Mouse (Mus musculus) spleen, postnatal 10 days (tissue): ENCODE data around the gene Atp9a.

Experiments
- DNase-seq, 2 experiments: peaks; one replicate each; pipeline ENCODE4 v3.0.0; 2021 to 2022; ENCODE audit warnings: low spot score in 2 of 2

Gene Atp9a

DNA sequence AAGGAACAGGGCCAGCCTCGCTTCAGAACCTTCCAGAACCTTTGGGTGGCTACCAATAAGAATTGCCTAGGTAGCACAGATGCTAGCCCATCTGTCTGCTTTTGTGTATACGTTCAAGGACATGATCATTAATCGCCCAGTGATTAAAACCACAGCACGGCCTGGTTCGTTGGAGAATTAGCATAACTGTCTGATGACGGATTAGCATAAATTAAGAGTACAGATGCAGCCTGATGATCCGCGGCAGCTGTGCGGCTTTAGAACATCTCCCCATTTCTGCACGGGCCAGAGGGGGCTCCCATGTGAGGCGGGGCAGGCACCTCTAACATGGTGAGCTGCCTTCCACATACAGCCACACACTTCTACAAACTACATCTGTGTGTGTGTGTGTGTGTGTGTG lies 100.0 kb downstream of the Atp9a start:
- DNase-seq, result no peak

DNA sequence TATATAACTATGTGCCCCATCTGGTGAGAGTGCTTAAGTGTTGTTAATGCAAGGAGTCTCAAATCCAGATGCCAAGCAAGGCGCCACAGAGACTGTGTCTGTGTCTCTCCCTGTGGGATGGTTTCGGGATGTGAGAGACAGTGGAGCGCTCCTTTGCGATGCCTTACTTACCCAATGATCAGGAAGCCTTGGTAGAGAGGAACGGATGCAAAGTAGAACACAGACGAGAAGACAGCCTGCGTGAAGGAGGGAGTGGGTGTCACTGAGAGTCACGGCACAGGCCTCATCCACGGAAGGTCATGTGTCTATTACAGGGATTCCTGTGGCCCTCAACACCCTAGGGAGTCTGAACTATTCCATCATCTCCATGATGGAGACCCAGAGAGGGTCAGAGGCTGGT lies 101.7 kb downstream of the Atp9a start:
- no peak for DNase-seq

DNA sequence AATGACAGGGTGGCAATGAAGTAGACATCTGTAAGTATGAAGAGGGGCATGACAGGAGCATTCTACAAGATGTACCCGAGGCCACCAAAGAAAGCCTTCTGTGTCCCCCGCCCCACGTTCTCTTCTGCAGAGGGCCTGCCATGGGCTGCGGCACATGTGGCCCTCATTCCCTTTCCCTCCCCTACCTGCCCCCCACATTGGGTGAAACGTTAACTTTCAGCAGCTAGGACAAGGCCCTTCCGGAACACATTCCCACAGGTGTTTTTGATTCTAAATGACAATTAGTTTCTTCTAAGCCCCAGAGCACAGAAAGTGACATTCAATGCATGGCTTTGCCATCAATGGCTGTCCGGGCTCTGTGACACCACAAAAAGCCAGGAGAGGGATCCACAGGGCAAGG lies 107.3 kb downstream of the Atp9a start:
- no peak for DNase-seq

DNA sequence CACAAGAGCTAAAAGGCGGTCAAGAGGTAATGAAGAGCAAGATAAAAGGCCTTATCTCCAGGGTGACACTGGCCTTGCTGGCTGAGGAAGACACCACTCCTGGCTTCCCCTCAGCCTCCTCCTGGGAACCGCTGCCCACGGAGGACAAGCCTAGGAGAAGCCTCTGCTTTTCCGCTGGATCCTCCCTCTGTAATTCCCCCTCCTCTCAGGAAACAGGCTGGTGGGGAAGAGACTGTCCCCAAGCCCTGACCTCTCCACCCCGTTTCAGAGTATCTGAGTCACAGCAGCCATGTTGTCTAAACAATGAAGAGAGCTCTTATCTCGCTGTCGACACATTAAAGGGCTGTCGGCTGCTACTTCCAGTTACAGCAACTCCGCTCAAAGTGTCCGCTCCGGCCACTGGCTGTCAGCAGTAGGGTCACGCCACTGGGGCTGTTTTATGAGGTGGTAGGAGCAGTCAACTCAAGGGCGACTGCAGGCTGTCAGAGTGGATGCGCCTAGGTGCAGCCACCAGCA lies 108.8 kb downstream of the Atp9a start:
- DNase-seq, result no peak

DNA sequence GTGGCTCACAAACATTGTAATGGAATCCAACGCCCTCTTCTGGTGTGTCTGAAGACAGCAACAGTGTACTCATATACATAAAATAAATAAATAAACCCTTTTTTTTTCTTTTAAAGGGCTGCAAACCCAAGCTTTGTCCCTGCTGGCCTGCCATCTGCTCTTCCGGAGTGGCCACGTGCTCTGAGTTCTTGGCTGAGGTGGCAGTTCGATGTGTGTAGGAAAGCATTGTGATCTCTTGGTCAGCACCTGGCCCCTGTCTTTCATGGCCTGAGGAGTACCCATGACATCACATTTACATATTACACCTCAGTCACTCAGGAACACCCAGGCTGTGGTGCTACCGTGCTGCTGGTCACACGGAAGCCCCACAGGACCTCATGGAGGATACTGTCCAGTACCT lies 109.7 kb downstream of the Atp9a start:
- no peak for DNase-seq

DNA sequence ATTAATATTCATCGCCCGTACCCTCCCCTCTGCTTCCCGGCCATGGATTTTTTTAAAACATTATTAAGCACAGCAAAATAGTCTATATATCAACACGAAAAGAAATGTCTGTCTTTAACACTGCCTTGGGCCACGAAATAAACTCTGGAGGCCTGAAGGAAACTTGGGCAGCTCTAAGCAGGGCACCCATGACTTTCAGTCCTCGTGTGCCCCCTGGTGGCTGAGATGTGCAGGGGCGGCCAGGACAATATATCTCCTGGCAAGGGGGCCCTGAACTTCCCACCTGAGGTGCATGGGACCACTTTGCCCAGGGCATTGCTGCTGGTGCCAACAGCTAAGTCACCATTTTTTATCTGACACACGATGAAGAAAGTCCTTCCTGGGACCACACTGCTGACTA lies 113.4 kb downstream of the Atp9a start:
- peak; percentile 56 to 82 for DNase-seq

DNA sequence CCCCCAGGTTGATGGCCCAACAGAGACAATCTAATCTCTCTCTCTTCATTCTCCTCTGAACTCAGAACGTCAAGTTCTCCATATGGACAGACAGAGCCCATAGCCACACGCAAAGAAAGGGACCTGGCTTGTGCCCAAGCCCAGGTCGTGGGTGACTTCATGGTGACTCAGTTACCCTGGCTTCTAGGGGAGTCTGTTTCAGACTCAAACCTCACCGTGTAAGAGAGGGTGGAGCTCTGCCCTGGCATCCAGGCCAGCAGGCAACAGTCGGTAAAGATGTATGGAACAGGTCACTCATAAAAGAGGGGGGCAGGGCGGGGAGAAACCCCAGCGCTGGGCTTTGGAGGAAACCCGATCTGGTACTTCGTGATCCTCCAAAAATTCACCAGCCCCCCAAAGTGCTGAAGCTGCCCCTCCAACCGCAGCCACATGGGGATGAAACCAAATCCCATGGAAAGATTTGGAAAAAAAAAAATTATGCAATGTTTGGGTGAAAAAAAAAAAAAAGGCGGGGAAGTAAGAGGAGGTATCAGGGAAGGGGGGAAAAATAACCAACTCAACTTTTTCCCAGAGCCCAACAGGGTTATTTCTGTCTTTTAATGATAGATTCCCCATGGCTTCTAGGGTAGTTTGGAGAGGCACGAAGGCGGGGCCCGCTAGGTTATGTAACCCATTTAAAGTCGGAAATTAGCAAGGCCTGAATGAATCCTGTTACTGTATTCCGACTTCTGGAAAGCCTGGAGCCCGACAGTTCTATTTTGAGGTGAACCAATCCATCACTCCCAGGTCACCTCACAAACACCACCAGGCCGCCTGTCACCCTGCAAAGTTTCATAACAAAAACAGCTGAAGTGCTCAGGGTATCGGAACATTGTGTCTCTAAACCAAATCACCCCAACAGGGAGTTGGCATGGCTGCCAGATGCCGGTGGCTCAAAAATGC lies 114.1 kb downstream of the Atp9a start:
- no peak for DNase-seq

DNA sequence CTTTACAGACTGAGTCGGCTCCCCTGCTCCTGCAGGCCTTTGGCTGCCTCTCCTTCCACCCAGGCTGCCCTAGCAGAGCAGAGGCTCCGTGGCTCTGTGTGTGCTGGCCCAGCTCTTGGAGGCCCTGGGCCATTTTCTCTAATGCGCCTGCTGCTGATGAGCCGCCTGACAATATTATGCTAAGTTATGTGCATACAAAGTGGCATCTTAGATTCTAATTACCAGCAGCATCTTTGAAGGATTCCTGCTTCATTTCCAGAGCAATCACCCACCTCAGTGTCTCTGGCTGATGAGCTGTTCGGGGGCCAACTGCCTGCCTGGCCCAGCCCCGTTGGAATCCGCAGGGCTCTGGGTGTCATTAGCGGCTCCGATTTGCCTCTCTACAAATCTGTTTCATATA lies 115.8 kb downstream of the Atp9a start:
- DNase-seq, result no peak

DNA sequence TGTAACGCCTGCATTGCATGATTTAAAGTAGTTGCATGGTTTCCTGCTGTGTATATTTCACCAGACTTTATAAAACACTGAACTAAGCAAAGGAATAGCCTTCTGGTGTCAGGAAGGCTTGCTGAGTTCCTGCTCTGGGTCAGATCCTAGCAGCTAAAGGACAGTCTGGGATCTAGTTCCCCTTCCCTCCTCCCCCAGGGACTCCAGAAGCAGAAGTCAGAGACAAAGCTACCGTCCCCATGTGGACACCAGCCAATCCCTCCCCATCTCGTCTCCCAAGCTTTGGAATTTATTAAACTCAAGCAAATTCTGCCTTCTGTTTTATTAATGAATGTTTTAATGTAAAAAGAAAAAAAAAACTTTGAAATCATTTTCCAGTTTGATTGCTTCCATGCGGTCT lies 117.1 kb downstream of the Atp9a start:
- no peak for DNase-seq

DNA sequence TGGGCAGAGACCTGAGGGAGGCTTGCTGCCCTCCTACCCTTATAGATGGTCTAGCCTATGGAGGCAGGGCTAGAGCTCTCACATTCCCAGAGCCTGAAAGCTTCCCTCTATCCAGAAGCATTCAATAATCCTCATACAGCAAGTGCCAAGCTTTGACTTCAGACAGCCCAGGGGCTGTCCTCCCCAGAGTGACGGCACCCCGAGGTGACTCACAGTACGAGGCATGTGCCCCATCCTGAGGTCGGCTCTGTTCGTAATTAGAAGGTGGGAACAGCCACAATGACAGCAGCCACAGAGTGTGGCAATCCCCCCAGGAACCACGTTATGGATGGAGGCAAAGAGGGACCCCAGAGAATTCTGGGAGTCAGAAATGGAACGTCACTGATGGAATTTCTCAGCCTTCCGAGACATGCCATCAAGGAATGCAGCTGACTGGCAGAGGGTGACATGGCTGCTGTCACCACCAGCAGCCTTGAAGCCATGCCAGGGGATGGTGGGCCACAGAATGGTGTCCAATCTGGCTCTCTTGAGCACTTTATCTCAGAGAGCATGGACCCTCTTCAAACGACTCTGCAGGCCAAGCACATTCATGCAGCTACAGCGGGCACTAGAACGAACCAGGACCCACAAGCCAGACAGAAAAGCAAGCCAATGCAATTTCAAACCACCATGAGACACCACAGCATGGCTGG lies 121.0 kb downstream of the Atp9a start:
- DNase-seq, result no peak

DNA sequence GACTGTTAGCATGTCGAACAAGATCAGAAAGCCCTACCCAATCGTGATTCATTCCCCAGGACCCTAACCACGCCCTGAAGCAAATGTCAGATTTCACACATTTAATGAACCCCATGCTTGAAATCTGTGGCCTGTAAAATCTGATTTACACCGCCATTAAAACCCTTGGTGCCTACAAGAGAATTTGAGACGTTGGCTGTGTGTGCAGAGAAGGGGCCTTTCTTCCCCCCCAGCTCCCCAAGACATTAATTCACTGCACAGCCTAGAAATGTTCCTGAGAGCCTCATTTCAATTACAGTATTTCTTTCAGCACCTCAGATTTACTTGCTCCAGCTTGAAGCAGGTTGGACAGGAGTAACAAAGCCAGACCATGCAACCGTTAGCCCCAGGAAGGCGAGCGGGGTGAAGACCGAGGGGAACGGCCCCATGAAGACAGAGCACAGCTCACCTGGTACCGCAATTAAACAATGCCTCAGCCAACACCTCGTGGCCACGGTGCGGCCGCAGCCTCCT lies 123.9 kb downstream of the Atp9a start:
- DNase-seq, result no peak

DNA sequence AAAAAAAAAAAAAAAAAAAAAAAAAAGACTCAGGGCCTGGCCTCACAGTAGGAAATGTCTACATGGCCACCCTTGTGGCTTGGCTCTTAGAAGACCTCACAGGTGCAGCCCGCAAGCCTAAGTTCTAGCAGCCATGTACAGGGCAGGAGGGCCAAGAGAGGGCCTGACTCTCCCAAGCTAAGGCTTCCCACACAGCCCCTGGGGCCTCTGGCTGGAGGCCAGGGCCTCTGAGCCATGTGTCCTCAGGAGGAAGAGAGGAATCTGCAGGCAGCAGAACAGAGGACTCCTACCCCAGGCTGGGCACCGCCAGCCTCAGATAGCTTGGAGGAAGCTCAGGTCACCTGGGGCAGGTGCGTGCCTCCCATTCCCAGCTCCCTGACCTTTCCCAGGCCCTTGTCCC lies 127.0 kb downstream of the Atp9a start:
- no peak for DNase-seq

DNA sequence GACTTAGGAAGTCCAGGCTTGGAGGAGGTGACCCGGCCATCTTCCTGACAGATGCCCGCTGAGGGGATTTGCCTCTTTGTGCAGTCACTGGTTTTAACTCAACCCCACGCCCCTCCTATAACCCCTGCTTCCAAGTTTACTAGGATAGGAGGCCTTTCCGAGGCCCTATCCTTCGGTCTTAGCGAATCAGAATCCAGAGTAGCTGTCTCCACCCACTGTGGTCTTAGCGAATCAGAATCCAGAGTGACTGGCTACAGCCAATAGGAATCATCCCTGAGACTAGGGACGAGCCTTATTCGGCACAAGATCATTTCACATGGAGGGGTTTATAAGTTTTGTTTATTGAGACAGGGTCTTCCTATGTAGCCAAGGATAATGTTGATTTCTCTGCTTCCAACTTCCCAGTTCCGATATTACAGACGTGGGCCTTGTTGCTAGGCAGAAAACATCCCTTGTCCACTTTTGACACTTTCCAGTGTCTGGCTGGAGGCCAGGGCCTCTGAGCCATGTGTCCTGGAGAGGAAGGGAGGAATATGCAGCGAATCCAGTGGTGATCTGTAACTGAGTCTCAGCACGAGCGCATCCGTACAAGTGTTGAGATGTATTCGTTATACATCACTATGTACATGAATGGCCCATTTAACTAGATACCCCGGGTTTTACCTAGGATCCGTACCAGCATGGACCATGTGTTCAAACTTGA lies 127.9 kb downstream of the Atp9a start:
- DNase-seq, result no peak

DNA sequence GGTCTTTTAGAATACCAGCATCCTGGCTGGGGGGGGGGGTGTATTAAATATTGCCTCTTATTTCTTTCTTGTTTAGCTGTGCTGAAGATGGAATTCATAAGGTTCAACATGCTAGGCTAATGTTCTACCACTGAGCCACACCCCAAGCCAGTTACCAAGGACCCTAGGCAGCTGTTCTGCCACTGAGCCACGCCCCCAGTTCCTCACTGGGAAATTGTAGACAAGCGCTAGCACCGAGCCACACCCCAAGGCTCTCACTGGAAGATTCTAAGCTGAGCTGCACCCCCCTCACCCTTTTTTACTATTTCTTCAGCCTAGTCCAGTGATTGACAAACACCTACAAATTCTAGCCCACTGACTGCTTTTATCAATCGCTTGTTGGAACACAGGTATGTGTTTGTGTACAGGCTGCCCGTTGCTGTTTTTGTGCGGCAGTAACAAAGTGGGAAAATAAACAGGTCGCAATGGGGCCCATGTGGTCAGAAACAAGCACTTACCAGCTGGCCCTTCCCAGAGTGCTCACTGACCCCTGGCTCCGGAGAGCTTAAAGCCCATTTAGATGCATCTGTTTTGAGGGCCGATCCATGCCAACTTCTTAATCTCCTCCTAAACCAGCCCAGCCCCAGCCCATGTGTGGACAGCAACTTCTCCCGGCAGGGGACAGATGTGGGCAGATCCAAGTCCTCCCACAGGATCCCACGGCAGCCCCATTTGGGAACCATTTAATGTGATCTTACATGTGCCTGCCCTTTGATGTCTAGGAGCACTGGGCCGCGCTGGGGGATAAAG lies 128.9 kb downstream of the Atp9a start:
- DNase-seq, result no peak

DNA sequence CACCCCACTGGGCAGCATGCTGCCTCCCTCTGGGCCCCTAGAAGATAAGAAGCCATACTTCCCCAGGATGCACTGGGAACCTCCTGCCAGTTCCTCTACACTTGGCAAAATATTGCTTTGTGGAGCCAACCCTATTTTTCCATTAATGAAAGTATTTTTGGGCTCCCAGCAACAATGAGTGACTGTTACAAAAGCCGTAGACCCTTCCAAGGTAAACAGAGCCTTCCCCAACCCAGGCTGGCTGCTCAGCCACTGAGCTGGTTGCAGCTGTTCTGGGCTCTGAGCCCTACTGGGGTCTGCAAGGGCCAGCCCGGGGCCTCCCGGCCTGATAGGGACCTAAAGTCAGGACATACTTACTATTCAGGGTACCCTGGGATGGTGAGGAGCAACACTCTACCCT lies 131.3 kb downstream of the Atp9a start:
- no peak for DNase-seq

DNA sequence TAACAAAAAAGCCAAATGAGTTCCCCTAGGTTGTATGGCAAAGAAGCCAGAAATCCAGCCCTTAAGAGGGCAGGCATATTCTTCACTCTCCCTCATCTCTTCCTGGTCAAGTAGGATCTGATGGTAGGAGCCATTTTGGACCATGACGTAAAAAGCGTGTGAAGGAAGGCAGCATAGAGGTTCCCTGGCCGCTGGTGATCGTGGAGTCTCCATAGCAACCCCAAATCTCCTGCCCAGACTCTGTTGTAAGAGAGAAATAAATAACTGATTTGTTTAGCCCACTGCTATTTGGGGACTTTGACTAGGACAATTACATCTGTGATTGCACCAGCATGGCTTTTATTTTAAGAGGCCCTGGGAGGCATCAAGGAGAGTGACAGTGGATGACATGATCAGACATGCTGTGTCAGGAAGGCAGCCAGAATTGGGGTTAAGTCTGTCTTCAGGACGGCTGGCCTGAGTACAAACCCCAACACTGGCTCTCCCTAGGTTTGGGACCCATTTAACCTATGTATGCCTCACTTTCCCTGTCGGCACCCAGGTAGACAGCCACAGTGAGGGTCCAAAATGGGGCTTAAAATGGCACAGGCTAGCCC lies 132.5 kb downstream of the Atp9a start:
- DNase-seq, result no peak

DNA sequence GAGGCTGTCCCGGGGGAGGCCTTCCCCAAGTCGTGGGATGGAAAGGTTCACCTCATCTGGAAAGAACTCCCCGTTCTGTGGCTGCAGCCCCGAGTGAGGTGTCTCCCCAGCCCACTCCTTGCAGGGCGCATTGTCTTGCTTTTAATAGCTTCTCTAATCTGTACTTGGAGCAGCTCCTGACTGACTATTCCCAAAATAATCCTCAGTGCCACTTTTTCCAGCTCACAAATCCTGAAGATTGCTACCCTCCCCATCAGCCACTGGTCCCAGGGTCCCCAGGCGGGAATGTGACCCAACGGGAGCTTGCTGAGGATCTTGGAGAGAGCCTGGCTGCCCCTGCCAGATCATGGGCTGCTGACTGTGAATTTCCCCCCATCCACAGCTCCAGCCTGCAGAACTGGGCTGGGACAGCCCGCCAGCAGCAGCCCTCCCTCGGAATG lies 134.1 kb downstream of the Atp9a start:
- DNase-seq, result no peak

DNA sequence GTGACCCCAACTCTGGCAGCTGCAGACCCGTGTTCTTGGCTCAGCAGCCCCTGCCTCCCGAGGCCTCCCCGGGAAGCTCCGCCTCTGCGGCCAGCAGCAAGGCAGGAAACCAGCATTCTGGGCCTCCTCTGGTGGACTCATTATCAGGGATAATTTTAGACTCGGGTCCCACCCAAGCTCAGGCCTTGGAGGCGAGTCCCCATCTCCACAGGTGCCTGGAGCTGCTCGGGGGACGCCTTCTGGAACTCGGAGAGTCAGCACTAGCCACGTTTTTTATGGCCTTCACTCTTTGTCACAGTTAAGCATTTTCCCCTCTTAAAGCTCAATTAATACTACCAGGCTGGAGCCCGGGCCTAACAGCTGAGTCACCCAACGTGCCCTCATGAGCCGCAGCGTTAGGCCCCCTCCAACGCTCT lies 137.5 kb downstream of the Atp9a start:
- DNase-seq, result no peak

DNA sequence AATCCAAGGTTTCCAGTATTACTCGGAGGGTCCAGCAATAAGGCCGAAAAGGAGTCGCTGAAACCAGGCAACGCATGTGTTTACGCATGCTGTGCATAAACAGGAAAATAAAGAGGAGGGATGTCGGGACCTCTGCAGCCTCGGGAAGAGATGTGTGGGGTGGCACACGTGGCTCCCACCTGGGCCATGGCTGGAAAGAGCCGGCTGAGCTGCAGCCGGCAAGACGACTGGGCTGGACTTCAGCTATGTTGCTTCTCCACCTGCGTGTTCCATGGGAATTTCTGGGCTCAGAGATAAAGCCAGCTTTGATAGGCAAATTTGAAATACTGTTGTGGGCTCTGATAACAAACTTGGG lies 139.8 kb downstream of the Atp9a start:
- DNase-seq, result no peak

DNA sequence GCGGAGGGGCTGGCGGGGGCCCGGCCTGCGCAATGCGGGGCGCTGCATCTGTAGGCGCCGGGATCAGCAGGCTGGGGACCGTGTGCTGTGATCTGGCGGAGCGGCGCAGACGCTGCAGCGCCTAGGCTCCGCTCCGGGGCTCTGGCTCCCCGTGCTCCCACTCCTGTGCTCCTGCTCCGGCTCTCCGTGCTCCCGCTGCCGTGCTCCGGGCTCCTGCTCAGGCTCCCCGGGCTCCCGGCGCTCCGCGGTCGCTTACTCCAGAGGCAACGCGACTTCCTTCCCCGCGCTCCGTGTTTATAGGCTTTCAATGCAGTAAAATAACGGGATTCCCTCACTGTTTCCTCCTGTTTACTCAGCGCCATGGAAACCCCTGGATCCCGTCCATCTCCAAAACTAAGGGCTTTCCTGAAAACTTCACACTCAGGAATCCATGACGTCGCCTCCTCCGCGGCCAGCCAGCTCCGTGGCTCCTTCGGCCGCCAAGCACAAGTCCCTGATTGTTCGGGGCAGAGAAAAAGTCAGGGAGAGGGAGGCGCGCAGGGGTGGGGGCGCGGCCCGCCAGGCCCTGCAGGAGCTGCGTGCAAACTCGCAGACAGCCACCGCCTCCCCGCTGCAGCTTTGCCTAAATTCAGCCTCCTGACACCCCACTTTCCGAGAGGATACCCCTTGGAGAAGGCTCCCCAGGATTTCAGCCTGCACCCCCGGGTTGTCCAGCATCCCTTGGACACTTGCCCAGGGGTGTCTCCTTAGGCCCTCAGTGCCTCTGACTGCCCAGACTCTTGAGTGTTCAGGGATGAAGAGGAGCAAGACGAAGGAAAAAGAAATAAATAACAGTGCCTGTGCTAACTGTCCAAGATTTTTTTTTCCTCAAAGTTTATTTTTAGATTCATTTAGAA lies 140.5 kb downstream of the Atp9a start, which contains the start of gene Nfatc2:
Gene Nfatc2, minus strand, starts transcription at position 167 of the 896 bp plus-strand sequence.
- peak in 1 of 2 experiments; percentile 35 for DNase-seq
